Mouse (Mus musculus): ENCODE measurements at regions not wholly inside any gene's neighbourhood (a gene's known extent, or its start where the extent isn't known, plus 50 kb on each side); places are given as distances from the start of the nearest gene placed in this dataset.

GRCm38 (mm10) chr6:31197631-31198338 is 200.8 kb upstream of the Mkln1 start:
- no peak for DNase-seq (ENCODE audit: low spot score)

- no peak for DNase-seq (ENCODE audit: low spot score)
These were observed 200.2 kb upstream of the Mkln1 start for GRCm38 (mm10) chr6:31198340-31198739.

GRCm38 (mm10) chr6:31200705-31201104 is 197.8 kb upstream of the Mkln1 start:
- no peak for DNase-seq (ENCODE audit: low spot score)

GRCm38 (mm10) chr6:31201375-31201972 is 197.1 kb upstream of the Mkln1 start:
- DNase-seq (ENCODE audit: low spot score): no peak

GRCm38 (mm10) chr6:31202594-31202993 is 195.9 kb upstream of the Mkln1 start:
- no peak for DNase-seq (ENCODE audit: low spot score)

- no peak for DNase-seq (ENCODE audit: low spot score)
These were observed 194.1 kb upstream of the Mkln1 start for GRCm38 (mm10) chr6:31204434-31204833.

GRCm38 (mm10) chr6:31204839-31205238 is 193.7 kb upstream of the Mkln1 start:
- no peak for DNase-seq (ENCODE audit: low spot score)

GRCm38 (mm10) chr6:31206106-31206505 is 192.4 kb upstream of the Mkln1 start:
- DNase-seq (ENCODE audit: low spot score): no peak

- DNase-seq (ENCODE audit: low spot score): peak; percentile 79
These were observed 191.3 kb upstream of the Mkln1 start for GRCm38 (mm10) chr6:31207231-31207630.

GRCm38 (mm10) chr6:31208224-31208623 is 190.3 kb upstream of the Mkln1 start:
- no peak for DNase-seq (ENCODE audit: low spot score)

- no peak for DNase-seq (ENCODE audit: low spot score)
These were observed 189.0 kb upstream of the Mkln1 start for GRCm38 (mm10) chr6:31209411-31210139.

- DNase-seq (ENCODE audit: low spot score): no peak
These were observed 188.3 kb upstream of the Mkln1 start for GRCm38 (mm10) chr6:31210209-31210714.

- DNase-seq (ENCODE audit: low spot score): no peak
These were observed 187.4 kb upstream of the Mkln1 start for GRCm38 (mm10) chr6:31211091-31211490.

- no peak for DNase-seq (ENCODE audit: low spot score)
These were observed 186.9 kb upstream of the Mkln1 start for GRCm38 (mm10) chr6:31211616-31212015.

GRCm38 (mm10) chr6:31212080-31212479 is 186.5 kb upstream of the Mkln1 start:
- no peak for DNase-seq (ENCODE audit: low spot score)

GRCm38 (mm10) chr6:31212694-31213093 is 185.8 kb upstream of the Mkln1 start:
- DNase-seq (ENCODE audit: low spot score): no peak

- DNase-seq (ENCODE audit: low spot score): no peak
These were observed 185.4 kb upstream of the Mkln1 start for GRCm38 (mm10) chr6:31213161-31213560.

GRCm38 (mm10) chr6:31215661-31216060 is 182.9 kb upstream of the Mkln1 start:
- no peak for DNase-seq (ENCODE audit: low spot score)

- peak; percentile 90 for DNase-seq (ENCODE audit: low spot score)
These were observed 182.1 kb upstream of the Mkln1 start for GRCm38 (mm10) chr6:31216206-31217059.

- peak; percentile 62 for DNase-seq (ENCODE audit: low spot score)
These were observed 181.4 kb upstream of the Mkln1 start for GRCm38 (mm10) chr6:31217060-31217541.

GRCm38 (mm10) chr6:31217641-31218138 is 180.8 kb upstream of the Mkln1 start:
- DNase-seq (ENCODE audit: low spot score): peak; percentile 51
